Mouse (Mus musculus) kidney, adult 2 months (tissue): ENCODE data around the gene Gbgt1.

Source experiments
- CTCF ChIP-seq: fragments of 200-500 bp; conservative IDR thresholded peaks from 2 replicates; pipeline ENCODE4 v1.5.1; 2011; ENCODE audit warnings: low read depth, mild to moderate bottlenecking, control low read depth, low read length, moderate library complexity, mixed read lengths; ENCODE audit not compliant: insufficient read depth, insufficient read length
- POLR2A ChIP-seq: fragments of 200-500 bp; IDR thresholded peaks from one replicate; pipeline ENCODE4 v1.6.1; 2011; ENCODE audit warnings: low read depth, low read length, control low read depth

- TF ChIP-seq CTCF, result no peak
- TF ChIP-seq POLR2A, result no peak
Observed at GRCm38 (mm10) chr2:28539206-28539605, 42.5 kb downstream of the Gbgt1 start.
